Mouse (Mus musculus) testis, adult 10 weeks (tissue): Measurements from ENCODE around the gene Spint4. TPM values are rescaled to one million over a fixed set of nuclear protein-coding genes. Genes with fewer than 3 reads are reported as not detected.

Experiments used
- polyA plus RNA-seq: library from polyadenylated mRNA; stranded (reverse); fragments of 350-450 nt; fragmentation: Illumina TruSeq; extraction: RNeasy Lipid Tissue Mini Kit (QIAGEN cat#74804); gene quantifications from one replicate; pipeline ENCODE4 v1.2.3, GENCODE M21; 2014; ENCODE audit warnings: low read depth, low replicate concordance

Spint4 gene
- not detected for polyA plus RNA-seq

GRCm38 (mm10) chr2:164698201-164698600 is at the start of gene Spint4:
TSS of gene Spint4 (plus strand) at chr2:164698501.

GRCm38 (mm10) chr2:164655858-164656257 is 42.4 kb upstream of the Spint4 start, which contains the start of gene Wfdc10:
TSS of gene Wfdc10 (plus strand) at chr2:164656046.

GRCm38 (mm10) chr2:164656483-164656882 is 41.8 kb upstream of the Spint4 start, which contains the start of gene Wfdc9:
TSS of gene Wfdc9 (minus strand) at chr2:164656583.

GRCm38 (mm10) chr2:164673987-164674386 is 24.3 kb upstream of the Spint4 start, which contains the start of gene Wfdc11:
TSS of gene Wfdc11 (minus strand) at chr2:164674087.

GRCm38 (mm10) chr2:164684807-164685206 is 13.5 kb upstream of the Spint4 start, which contains the start of gene Wfdc13:
TSS of gene Wfdc13 (plus strand) at chr2:164685107.

GRCm38 (mm10) chr2:164715005-164715404 is 16.7 kb downstream of the Spint4 start, which contains the start of gene Spint5:
TSS of gene Spint5 (plus strand) at chr2:164715305.

GRCm38 (mm10) chr2:164745843-164746479 is 47.7 kb downstream of the Spint4 start, which contains the start of the genes Wfdc3 and Dnttip1:
TSS of gene Wfdc3 (minus strand) at chr2:164745931.
TSS of gene Dnttip1 (plus strand) at chr2:164745983.

Other genes with a start within 250 kb of the Spint4 start
- gene Sys1, start 241.5 kb upstream of the Spint4 start, polyA plus RNA-seq: 6.3 TPM
- gene Gm20458, start 237.5 kb upstream of the Spint4 start, polyA plus RNA-seq: not detected
- gene Trp53tg5, start 224.8 kb upstream of the Spint4 start, polyA plus RNA-seq: 308 TPM
- 0.98 TPM for gene Dbndd2, start 212.4 kb upstream of the Spint4 start, polyA plus RNA-seq
- 8.8 TPM for gene Pigt, start 201.0 kb upstream of the Spint4 start, polyA plus RNA-seq
- not detected for gene Wfdc2, start 136.1 kb upstream of the Spint4 start, polyA plus RNA-seq
- not detected for gene Spint3, start 125.0 kb upstream of the Spint4 start, polyA plus RNA-seq
- gene Wfdc6a, start 113.1 kb upstream of the Spint4 start, polyA plus RNA-seq: 17.8 TPM
- 83.7 TPM for gene Eppin, start 104.9 kb upstream of the Spint4 start, polyA plus RNA-seq
- gene Wfdc6b, start 85.0 kb upstream of the Spint4 start, polyA plus RNA-seq: 2.2 TPM
- 1.6 TPM for gene Wfdc8, start 84.9 kb upstream of the Spint4 start, polyA plus RNA-seq
- 2.0 TPM for gene Wfdc16, start 59.7 kb upstream of the Spint4 start, polyA plus RNA-seq
- gene Wfdc10, start 42.5 kb upstream of the Spint4 start, polyA plus RNA-seq: 15.1 TPM
- gene Wfdc9, start 41.9 kb upstream of the Spint4 start, polyA plus RNA-seq: not detected
- not detected for gene Wfdc11, start 24.4 kb upstream of the Spint4 start, polyA plus RNA-seq
- 2.2 TPM for gene Wfdc13, start 13.4 kb upstream of the Spint4 start, polyA plus RNA-seq
- gene Spint5, start 16.8 kb downstream of the Spint4 start, polyA plus RNA-seq: 8.1 TPM
- gene Wfdc3, start 47.4 kb downstream of the Spint4 start, polyA plus RNA-seq: 11.3 TPM
- 5.0 TPM for gene Dnttip1, start 47.5 kb downstream of the Spint4 start, polyA plus RNA-seq
- gene Ube2c, start 71.4 kb downstream of the Spint4 start, polyA plus RNA-seq: 11.9 TPM
- gene Tnnc2, start 81.5 kb downstream of the Spint4 start, polyA plus RNA-seq: not detected
- 1.4 TPM for gene Snx21, start 87.3 kb downstream of the Spint4 start, polyA plus RNA-seq
- 1.3 TPM for gene Acot8, start 106.4 kb downstream of the Spint4 start, polyA plus RNA-seq
- gene Zswim3, start 106.6 kb downstream of the Spint4 start, polyA plus RNA-seq: 14.7 TPM
- gene Zswim1, start 124.2 kb downstream of the Spint4 start, polyA plus RNA-seq: 6.0 TPM
- gene Spata25, start 130.0 kb downstream of the Spint4 start, polyA plus RNA-seq: 15.7 TPM
- 5.4 TPM for gene Ctsa, start 134.4 kb downstream of the Spint4 start, polyA plus RNA-seq
- gene Neurl2, start 135.0 kb downstream of the Spint4 start, polyA plus RNA-seq: not detected
- 1.1 TPM for gene Pltp, start 159.2 kb downstream of the Spint4 start, polyA plus RNA-seq
- gene Pcif1, start 180.8 kb downstream of the Spint4 start, polyA plus RNA-seq: 2.8 TPM
- 0.22 TPM for gene Zfp335, start 213.3 kb downstream of the Spint4 start, polyA plus RNA-seq
- not detected for gene Mmp9, start 242.3 kb downstream of the Spint4 start, polyA plus RNA-seq